Mouse (Mus musculus) kidney, embryonic 15.5 days (tissue): ENCODE data around the gene Xrcc6. TPM values are rescaled to one million over a fixed set of nuclear protein-coding genes. Genes with fewer than 3 reads are reported as not detected.

Source experiments
- ATAC-seq: fragments of 200-750 bp; cut with Nextera tagmentation; replicated peaks from 2 replicates; pipeline ENCODE4 v1.8.0; 2017; ENCODE audit warnings: moderate TSS enrichment; ENCODE audit not compliant: low FRiP score
- H3K27ac ChIP-seq: fragments of 300-500 bp; sonication (generic); 2 replicates; pipeline ENCODE4 v1.5.1; 2015; ENCODE audit warnings: mild to moderate bottlenecking, inconsistent platforms
- H3K27me3 ChIP-seq: fragments of 300-500 bp; sonication (generic); 2 replicates; pipeline ENCODE4 v1.6.1; 2015; ENCODE audit warnings: inconsistent platforms
- H3K36me3 ChIP-seq: fragments of 300-500 bp; sonication (generic); 2 replicates; pipeline ENCODE4 v1.6.1; 2015; ENCODE audit warnings: inconsistent platforms
- H3K4me1 ChIP-seq: fragments of 300-500 bp; sonication (generic); 2 replicates; pipeline ENCODE4 v1.6.1; 2015; ENCODE audit warnings: inconsistent platforms
- H3K4me2 ChIP-seq: fragments of 300-500 bp; sonication (generic); 2 replicates; pipeline ENCODE4 v1.6.1; 2015; ENCODE audit warnings: moderate library complexity, mild to moderate bottlenecking, inconsistent platforms
- H3K4me3 ChIP-seq: fragments of 300-500 bp; sonication (generic); replicated peaks from 2 replicates; pipeline ENCODE4 v1.5.1; 2015; ENCODE audit warnings: mild to moderate bottlenecking, inconsistent platforms
- H3K9ac ChIP-seq: fragments of 300-500 bp; sonication (generic); 2 replicates; pipeline ENCODE4 v1.6.1; 2015; ENCODE audit warnings: mild to moderate bottlenecking, inconsistent platforms
- H3K9me3 ChIP-seq: fragments of 300-500 bp; sonication (generic); replicated peaks from 2 replicates; pipeline ENCODE4 v1.6.1; 2016; ENCODE audit warnings: inconsistent platforms
- WGBS: fragments of 180-500 bp; shearing (Covaris S2); methylation state at CpG from one replicate; pipeline ENCODE4 v1.1.7; 2015; ENCODE audit warnings: mixed read lengths; 5-methylcytosine and 5-hydroxymethylcytosine counted together
- polyA plus RNA-seq: library from polyadenylated mRNA; unstranded; fragments of >200 nt; fragmentation: Nextera tagmentation; extraction: Ambion mirVana; gene quantifications from 2 replicates; pipeline ENCODE4 v1.2.1, GENCODE M21; 2015

Xrcc6 gene
- polyA plus RNA-seq, 1 experiment from 2014 or later = 87.0 TPM

DNA sequence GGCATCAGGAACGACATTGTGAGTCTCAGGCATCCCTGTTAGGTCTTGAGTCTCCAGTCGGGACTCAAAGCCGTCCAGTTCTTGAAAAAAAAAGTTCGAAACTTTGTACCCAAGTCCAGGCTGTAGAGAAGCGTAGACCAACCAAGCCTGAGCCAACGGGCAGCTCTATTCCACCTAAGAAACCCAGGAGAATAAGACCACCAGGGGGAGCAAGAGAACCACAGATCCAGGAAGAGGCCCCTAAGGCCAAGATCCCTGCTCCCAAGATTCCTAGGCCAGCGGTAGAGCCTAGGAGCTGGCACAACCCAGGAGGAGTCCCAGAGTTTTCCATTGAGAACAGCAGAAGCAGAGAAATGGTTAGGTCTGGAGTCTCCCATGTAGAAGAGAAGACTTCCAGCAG, 77.9 kb downstream of the Xrcc6 start:
- H3K9ac ChIP-seq = 0 out of 2 replicates have a peak overlapping the region, but pooled peaks have one; percentile 7
- no peak overlapping the region for H3K27ac ChIP-seq
- H3K9me3 ChIP-seq = no peaks in the 10 kb centered on the region
- ATAC-seq = no peak; the same call in 1 of the 2 replicates
- WGBS = 15% methylated on average over 7 of the region's 7 CpGs
- H3K27me3 ChIP-seq = peaks cover 66% of the 10 kb centered on the region
- peaks cover 5% of the 10 kb centered on the region for H3K4me1 ChIP-seq
- no peak overlapping the region for H3K4me3 ChIP-seq
- no peaks in the 10 kb centered on the region for H3K36me3 ChIP-seq
- peak overlapping the region; percentile 25; the same call in 1 of the 2 replicates for H3K4me2 ChIP-seq

DNA sequence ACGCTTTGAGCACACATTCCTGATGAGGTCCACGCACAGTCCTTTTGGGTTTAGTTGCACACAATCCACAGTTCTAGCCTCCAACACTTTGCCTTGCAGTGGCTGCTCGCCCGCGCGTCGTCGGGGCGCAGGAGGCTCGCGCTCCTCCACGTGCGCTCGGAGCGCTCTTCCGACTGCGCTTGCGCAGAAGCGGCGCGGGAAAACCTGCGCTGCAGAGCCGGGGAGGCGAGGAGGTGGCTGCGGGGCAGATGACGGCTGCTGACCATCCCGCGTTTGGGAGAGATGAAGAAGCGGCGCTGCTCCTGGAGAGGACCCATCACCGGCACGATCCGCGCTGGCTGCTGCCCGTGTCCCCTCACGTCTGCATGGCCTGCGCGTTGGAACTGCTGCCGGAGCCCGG, 82.3 kb downstream of the Xrcc6 start, which contains the start of gene Mei1:
TSS of gene Mei1 (plus strand) at position 99 of the 400 bp plus-strand sequence.
- H3K4me2 ChIP-seq = peak within 1 kb of the TSS; percentile 54
- no peak for ATAC-seq
- peaks cover 55% of the 10 kb centered on the region for H3K27me3 ChIP-seq
- H3K36me3 ChIP-seq = no peaks in the 10 kb centered on the region
- no peaks in the 10 kb centered on the region for H3K9me3 ChIP-seq
- peak within 1 kb of the TSS; percentile 28 for H3K4me3 ChIP-seq
- H3K27ac ChIP-seq = no peak within 1 kb of the TSS
- peaks cover 5% of the 10 kb centered on the region for H3K4me1 ChIP-seq
- H3K9ac ChIP-seq = no peak within 1 kb of the TSS
- 20% methylated on average over 40 of the region's 40 CpGs for WGBS

DNA sequence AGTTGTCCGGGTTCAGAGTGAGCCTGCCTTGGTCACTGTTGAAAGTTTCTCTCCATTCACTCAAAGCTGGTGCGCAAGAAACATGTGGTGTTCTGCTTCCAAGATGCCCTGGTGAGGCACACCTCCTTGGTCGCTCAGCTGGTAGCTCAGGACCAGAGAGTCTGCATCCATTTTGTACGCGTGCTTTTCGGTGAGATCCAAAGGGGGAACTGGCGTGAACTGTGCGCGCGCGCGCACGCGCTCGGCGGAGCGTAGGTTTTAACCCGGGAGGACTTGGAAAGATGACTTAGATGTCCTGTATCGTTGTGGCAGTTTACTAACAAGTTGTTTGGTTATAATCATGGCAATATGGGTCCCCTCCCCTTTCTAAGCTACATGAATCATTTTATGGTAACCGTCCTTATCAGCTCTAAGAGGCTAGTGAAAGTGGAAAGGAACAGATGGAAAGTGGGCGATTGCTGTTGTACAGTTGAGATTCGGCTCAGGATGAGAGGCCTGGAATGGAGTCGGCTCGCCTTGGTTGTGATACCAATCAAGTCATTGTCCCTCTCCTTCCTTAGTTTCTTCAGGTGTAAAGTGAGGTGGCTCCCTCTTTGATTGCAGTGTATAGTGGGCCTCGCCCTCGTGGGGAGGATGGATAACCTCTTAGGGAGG, 84.3 kb downstream of the Xrcc6 start:
- H3K27me3 ChIP-seq = peaks cover 51% of the 10 kb centered on the region
- no peaks in the 10 kb centered on the region for H3K36me3 ChIP-seq
- peaks cover 5% of the 10 kb centered on the region for H3K4me1 ChIP-seq
- H3K27ac ChIP-seq = no peak overlapping the region
- H3K4me3 ChIP-seq = no peak overlapping the region
- H3K9ac ChIP-seq = no peak overlapping the region
- no peaks in the 10 kb centered on the region for H3K9me3 ChIP-seq
- whole genome bisulfite sequencing = 90% methylated on average over 26 of the region's 26 CpGs
- no peak for ATAC-seq
- no peak overlapping the region for H3K4me2 ChIP-seq

DNA sequence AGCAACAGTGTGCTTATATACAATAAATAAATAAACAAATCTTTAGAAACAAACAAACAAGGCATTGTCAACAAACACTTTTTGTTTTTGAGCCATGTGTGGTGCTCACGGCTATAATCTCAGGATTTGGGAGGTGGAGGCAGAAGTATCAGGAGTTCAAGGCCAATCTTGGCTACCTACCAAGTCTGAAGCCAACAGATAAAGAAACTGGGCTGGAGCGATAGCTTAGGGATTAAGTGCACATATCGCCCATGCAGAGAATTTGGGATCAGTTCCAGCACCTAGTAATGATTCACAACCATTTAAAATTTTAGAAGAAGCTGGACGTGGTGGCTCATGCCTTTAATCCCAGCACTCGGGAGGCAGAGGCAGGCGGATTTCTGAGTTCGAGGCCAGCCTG, 85.9 kb downstream of the Xrcc6 start:
- no peak overlapping the region for H3K9ac ChIP-seq
- no peak overlapping the region for H3K27ac ChIP-seq
- no peak for ATAC-seq
- H3K9me3 ChIP-seq = no peaks in the 10 kb centered on the region
- H3K4me3 ChIP-seq = no peak overlapping the region
- peaks cover 5% of the 10 kb centered on the region for H3K4me1 ChIP-seq
- WGBS = 87% methylated on average over 7 of the region's 7 CpGs
- no peaks in the 10 kb centered on the region for H3K36me3 ChIP-seq
- no peak overlapping the region for H3K4me2 ChIP-seq
- peaks cover 42% of the 10 kb centered on the region for H3K27me3 ChIP-seq

DNA sequence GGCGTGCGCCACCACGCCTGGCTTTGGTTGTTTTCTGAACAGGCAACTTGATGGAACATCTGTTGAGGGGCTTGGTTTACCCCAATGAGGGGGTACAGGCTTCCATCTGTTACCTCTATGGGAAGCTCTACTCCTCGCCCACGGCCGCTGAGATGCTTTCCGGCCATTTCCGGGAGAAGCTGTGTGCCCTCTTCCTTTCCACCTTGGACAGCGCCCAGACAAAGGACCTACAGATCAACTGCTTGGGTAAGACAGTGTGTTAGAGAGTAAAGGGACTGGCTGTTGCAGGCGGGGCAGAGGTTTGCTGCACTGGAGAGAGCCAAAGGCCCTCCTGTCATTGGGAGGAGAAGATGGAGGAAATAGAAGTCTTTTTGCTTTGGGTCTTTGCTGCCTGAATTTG, 92.2 kb downstream of the Xrcc6 start:
- Histone ChIP-seq H3K9ac (no peak overlapping the region), H3K27me3 (peaks cover 2% of the 10 kb centered on the region; the same call in 1 of the 2 replicates)
- 56% methylated on average over 10 of the region's 10 CpGs for WGBS

DNA sequence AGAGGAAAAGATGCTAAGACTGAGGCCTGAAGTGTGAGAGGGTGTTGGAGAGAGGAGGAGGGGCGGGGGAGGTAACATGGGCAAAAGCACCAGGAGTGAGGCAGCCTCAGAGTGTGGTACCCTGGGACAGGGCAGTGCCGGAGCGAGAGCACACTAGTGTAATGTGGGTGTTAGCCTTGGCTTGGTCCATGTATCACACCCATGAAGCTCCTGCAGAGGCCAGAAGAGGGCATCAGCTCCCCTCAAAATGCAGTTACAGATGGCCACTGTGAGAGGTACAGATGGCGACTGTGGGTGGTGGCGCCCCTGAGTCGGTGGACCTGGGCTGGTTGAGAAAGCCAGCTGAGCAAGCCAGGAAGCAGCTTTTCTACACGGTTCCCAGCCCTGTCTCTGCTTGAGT, 93.5 kb downstream of the Xrcc6 start:
- Histone ChIP-seq H3K27me3 (peaks cover 4% of the 10 kb centered on the region; the same call in 1 of the 2 replicates), H3K9me3 (no peaks in the 10 kb centered on the region), H3K27ac (no peak overlapping the region), H3K4me3 (no peak overlapping the region), H3K36me3 (no peaks in the 10 kb centered on the region), H3K4me2 (no peak overlapping the region), H3K4me1 (no peaks in the 10 kb centered on the region), H3K9ac (no peak overlapping the region)
- no peak for ATAC-seq
- WGBS = 36% methylated on average over 7 of the region's 7 CpGs

More for the DNA sequence above, 92.2 kb downstream of the Xrcc6 start:
- H3K4me2 ChIP-seq = no peak overlapping the region
- no peaks in the 10 kb centered on the region for H3K4me1 ChIP-seq
- no peak overlapping the region for H3K27ac ChIP-seq
- H3K4me3 ChIP-seq = no peak overlapping the region
- no peaks in the 10 kb centered on the region for H3K9me3 ChIP-seq
- no peaks in the 10 kb centered on the region for H3K36me3 ChIP-seq
- ATAC-seq = no peak

DNA sequence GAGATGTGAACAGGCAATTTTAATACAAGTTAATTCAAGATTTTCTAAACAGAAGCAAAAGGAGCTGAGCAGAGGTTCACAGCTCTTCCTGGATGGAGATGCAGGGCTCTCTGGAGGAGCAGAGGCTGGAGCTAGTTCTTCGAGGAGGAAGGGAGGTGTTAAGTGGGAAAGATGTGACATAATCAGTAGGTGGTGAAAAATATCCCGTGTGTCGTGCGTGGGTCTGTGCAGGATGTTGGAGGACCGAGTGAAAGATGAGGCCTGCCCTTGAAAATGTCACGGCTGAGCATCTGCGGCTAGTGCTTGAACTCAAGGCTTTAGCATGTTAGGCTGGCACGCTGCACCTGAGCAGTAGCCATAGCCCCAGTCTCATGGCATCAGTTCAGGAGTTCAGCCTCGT, 98.0 kb downstream of the Xrcc6 start:
- H3K9ac ChIP-seq = no peak overlapping the region
- no peaks in the 10 kb centered on the region for H3K36me3 ChIP-seq
- 77% methylated on average over 9 of the region's 9 CpGs for WGBS
- H3K4me2 ChIP-seq = no peak overlapping the region
- no peak for ATAC-seq
- no peak overlapping the region for H3K4me3 ChIP-seq
- no peak overlapping the region for H3K27ac ChIP-seq
- no peaks in the 10 kb centered on the region for H3K4me1 ChIP-seq
- peaks cover 8% of the 10 kb centered on the region; the same call in 1 of the 2 replicates for H3K27me3 ChIP-seq
- no peaks in the 10 kb centered on the region for H3K9me3 ChIP-seq

DNA sequence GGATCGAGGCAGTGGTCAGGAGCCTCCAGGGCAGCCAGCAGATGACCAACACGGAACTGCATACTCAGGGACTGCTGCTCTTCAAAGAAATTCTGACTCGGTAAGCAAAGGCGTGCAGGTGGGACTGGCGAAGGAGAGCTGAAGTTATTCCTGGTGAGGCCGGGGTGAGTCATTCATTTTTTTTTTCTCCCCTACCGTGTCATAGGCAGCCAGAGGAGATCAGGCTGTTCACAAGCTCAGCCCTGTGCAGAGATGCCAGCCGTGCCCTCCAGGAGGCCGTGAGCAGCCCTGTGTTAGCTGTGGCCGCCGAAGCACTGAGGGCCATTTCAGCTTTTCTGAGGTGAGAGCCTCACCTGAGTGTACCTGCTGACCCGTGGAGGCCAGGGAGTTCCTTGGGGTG, 98.5 kb downstream of the Xrcc6 start:
- H3K4me2 ChIP-seq = no peak overlapping the region
- no peaks in the 10 kb centered on the region for H3K9me3 ChIP-seq
- no peak overlapping the region for H3K4me3 ChIP-seq
- no peaks in the 10 kb centered on the region for H3K36me3 ChIP-seq
- no peaks in the 10 kb centered on the region for H3K4me1 ChIP-seq
- H3K27ac ChIP-seq = no peak overlapping the region
- H3K9ac ChIP-seq = no peak overlapping the region
- H3K27me3 ChIP-seq = peaks cover 8% of the 10 kb centered on the region; the same call in 1 of the 2 replicates
- WGBS = 78% methylated on average over 12 of the region's 12 CpGs
- no peak for ATAC-seq

DNA sequence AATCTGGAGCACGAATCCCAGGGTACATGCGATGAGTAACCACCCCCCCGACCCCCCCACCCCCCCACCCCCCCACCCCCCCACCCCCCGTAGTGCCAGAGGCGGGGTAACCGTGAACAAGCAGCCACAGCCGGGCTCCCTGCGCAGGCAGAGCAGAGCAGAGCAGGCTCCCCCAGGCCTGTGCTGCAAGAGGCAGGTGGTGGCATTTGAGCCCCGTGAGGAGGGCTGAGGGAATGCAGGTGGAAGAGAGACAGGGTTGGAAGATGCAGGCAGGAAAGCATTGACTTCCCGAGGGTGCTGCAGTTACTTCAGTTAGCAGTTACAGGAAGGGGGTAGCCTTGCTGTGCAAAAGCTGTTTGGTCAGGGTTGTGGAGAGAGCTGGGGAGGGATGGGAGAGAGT, 99.6 kb downstream of the Xrcc6 start:
- no peak overlapping the region for H3K27ac ChIP-seq
- WGBS = 6% methylated on average over 10 of the region's 10 CpGs
- peaks cover 8% of the 10 kb centered on the region; the same call in 1 of the 2 replicates for H3K27me3 ChIP-seq
- no peak overlapping the region for H3K4me2 ChIP-seq
- no peaks in the 10 kb centered on the region for H3K9me3 ChIP-seq
- no peak overlapping the region for H3K4me3 ChIP-seq
- H3K4me1 ChIP-seq = no peaks in the 10 kb centered on the region
- no peak for ATAC-seq
- no peak overlapping the region for H3K9ac ChIP-seq
- H3K36me3 ChIP-seq = no peaks in the 10 kb centered on the region

Other genes with a start within 250 kb of the Xrcc6 start
- gene Zc3h7b, start 242.8 kb upstream of the Xrcc6 start, polyA plus RNA-seq = 34.8 and 37.4 TPM in 2 replicates
- 99.1 and 106 TPM in 2 replicates for gene Rangap1, start 242.3 kb upstream of the Xrcc6 start, polyA plus RNA-seq
- gene Tef, start 185.4 kb upstream of the Xrcc6 start, polyA plus RNA-seq = 23.9 and 26.5 TPM in 2 replicates
- gene Tob2, start 129.0 kb upstream of the Xrcc6 start, polyA plus RNA-seq = 28.2 and 29.3 TPM in 2 replicates
- 159 and 163 TPM in 2 replicates for gene Phf5a, start 115.9 kb upstream of the Xrcc6 start, polyA plus RNA-seq
- gene Aco2, start 115.5 kb upstream of the Xrcc6 start, polyA plus RNA-seq = 216 and 224 TPM in 2 replicates
- 80.1 and 80.8 TPM in 2 replicates for gene Polr3h, start 61.6 kb upstream of the Xrcc6 start, polyA plus RNA-seq
- gene Csdc2, start 51.1 kb upstream of the Xrcc6 start, polyA plus RNA-seq = 24.7 and 30.7 TPM in 2 replicates
- gene Pmm1, start 26.9 kb upstream of the Xrcc6 start, polyA plus RNA-seq = 28.8 and 35.3 TPM in 2 replicates
- gene 1700029P11Rik, start 7.3 kb upstream of the Xrcc6 start, polyA plus RNA-seq = not detected in 2 replicates
- gene Desi1, start 46.0 kb downstream of the Xrcc6 start, polyA plus RNA-seq = 25.1 and 26.3 TPM in 2 replicates
- gene Snu13, start 59.8 kb downstream of the Xrcc6 start, polyA plus RNA-seq = 272 and 286 TPM in 2 replicates
- gene 4930407I10Rik, start 71.3 kb downstream of the Xrcc6 start, polyA plus RNA-seq = 0.03 TPM in 1 of 2 replicates, not detected in the other
- 0.05 and 0.09 TPM in 2 replicates for gene Mei1, start 82.2 kb downstream of the Xrcc6 start, polyA plus RNA-seq
- 18.4 and 19.8 TPM in 2 replicates for gene Ccdc134, start 140.1 kb downstream of the Xrcc6 start, polyA plus RNA-seq
- gene Srebf2, start 159.3 kb downstream of the Xrcc6 start, polyA plus RNA-seq = 126 and 147 TPM in 2 replicates
- 0.44 and 0.45 TPM in 2 replicates for gene Shisa8, start 225.0 kb downstream of the Xrcc6 start, polyA plus RNA-seq
- 0.10 TPM in 1 of 2 replicates, not detected in the other for gene Tnfrsf13c, start 236.5 kb downstream of the Xrcc6 start, polyA plus RNA-seq